ENCODE assay signal across 14 mouse cellular contexts in genomic region chr2:157314310-157314709, GRCm38 (mm10). TPM values are rescaled to one million over a fixed set of nuclear protein-coding genes. Genes with fewer than 3 reads are reported as not detected.
DNase-seq lines count a peak whose midpoint lies in the region; ATAC-seq lines count a peak whose summit lies in the region.
"Had no signal": no experiment of that assay in that cellular context is flagged by ENCODE, and none has a peak within 500 bp of the region (broad histone marks: within the 10 kb centered on the region; RNA-seq: fewer than 3 reads in every experiment).

No protein-coding gene starts in this region.

- no peak for ATAC-seq in cerebellum, adult (ENCODE audit: insufficient number of reproducible peaks, low FRiP score, low TSS enrichment)
- ATAC-seq in midbrain, embryonic 12.5 days (ENCODE audit: low FRiP score, low read depth), result no peak
- ATAC-seq in hindbrain, embryonic 16.5 days, result peak; percentile 38; the same call in 1 of the 2 replicates
- no peak for ATAC-seq in neural tube, embryonic 14.5 days (ENCODE audit: low read depth)
- ATAC-seq: liver, embryonic 12.5 days had no signal

- H3K27me3 ChIP-seq in midbrain, embryonic 12.5 days, result no peaks in the 10 kb centered on the region
- H3K27me3 ChIP-seq in midbrain, embryonic 10.5 days (ENCODE audit: low read depth, poor library complexity, severe bottlenecking), result no peaks in the 10 kb centered on the region
- no peaks in the 10 kb centered on the region for H3K27me3 ChIP-seq in hindbrain, embryonic 16.5 days (replicated peaks; ENCODE audit: control insufficient read depth, insufficient read depth, low read length)
- no peaks in the 10 kb centered on the region for H3K27me3 ChIP-seq in neural tube, embryonic 14.5 days (ENCODE audit: control insufficient read depth, insufficient read depth, low read length)
- H3K27me3 ChIP-seq: liver, embryonic 12.5 days had no signal

- H3K4me1 ChIP-seq in midbrain, embryonic 12.5 days, result peaks cover 17% of the 10 kb centered on the region
- H3K4me1 ChIP-seq in midbrain, embryonic 10.5 days, result 0 out of 2 replicates have a peak, but pooled peaks cover 5% of the 10 kb centered on the region
- peaks cover 16% of the 10 kb centered on the region for H3K4me1 ChIP-seq in hindbrain, embryonic 16.5 days (ENCODE audit: control insufficient read depth, insufficient read depth, low read depth, low read length)
- peaks cover 4% of the 10 kb centered on the region for H3K4me1 ChIP-seq in neural tube, embryonic 14.5 days (ENCODE audit: control insufficient read depth, insufficient read depth, low read length)
- H3K4me1 ChIP-seq: liver, embryonic 12.5 days had no signal

- no peak overlapping the region for H3K9ac ChIP-seq in midbrain, embryonic 12.5 days (replicated peaks)
- no peak overlapping the region for H3K9ac ChIP-seq in hindbrain, embryonic 16.5 days (ENCODE audit: low read depth, low read length)
- no peak overlapping the region for H3K9ac ChIP-seq in neural tube, embryonic 14.5 days (replicated peaks; ENCODE audit: low read depth, low read length)
- H3K9ac ChIP-seq: liver, embryonic 12.5 days had no signal

- H3K27ac ChIP-seq in midbrain, embryonic 12.5 days (replicated peaks), result peak overlapping the region; percentile 35
- H3K27ac ChIP-seq in midbrain, embryonic 10.5 days (replicated peaks), result no peak overlapping the region
- H3K27ac ChIP-seq in hindbrain, embryonic 16.5 days (ENCODE audit: low read depth, low read length), result peak overlapping the region; percentile 72
- peak overlapping the region; percentile 55 for H3K27ac ChIP-seq in neural tube, embryonic 14.5 days (ENCODE audit: low read depth, low read length)
- H3K27ac ChIP-seq: left cerebral cortex, adult 2 months; liver, embryonic 12.5 days had no signal

- DNase-seq in cerebellum, adult 18-20 months, result peak; percentile 24 to 41
- DNase-seq in midbrain, embryonic 10.5 days (ENCODE audit: low spot score), result no peak
- no peak for DNase-seq in gastrocnemius, postnatal 14 days
- no peak for DNase-seq in gastrocnemius, postnatal 4 days (ENCODE audit: low spot score in 2 of 2)
- DNase-seq: heart, postnatal 36 days; thymus, postnatal 14 days had no signal

- no peak overlapping the region for H3K4me2 ChIP-seq in midbrain, embryonic 12.5 days (replicated peaks)
- no peak overlapping the region for H3K4me2 ChIP-seq in hindbrain, embryonic 16.5 days (ENCODE audit: low read length)
- H3K4me2 ChIP-seq in neural tube, embryonic 14.5 days (ENCODE audit: low read depth, low read length), result no peak overlapping the region
- H3K4me2 ChIP-seq: liver, embryonic 12.5 days had no signal

- H3K36me3 ChIP-seq in midbrain, embryonic 12.5 days, result peaks cover 94% of the 10 kb centered on the region
- peaks cover 100% of the 10 kb centered on the region for H3K36me3 ChIP-seq in midbrain, embryonic 10.5 days
- peaks cover 33% of the 10 kb centered on the region for H3K36me3 ChIP-seq in hindbrain, embryonic 16.5 days (ENCODE audit: control insufficient read depth, insufficient read depth, low read length)
- peaks cover 42% of the 10 kb centered on the region for H3K36me3 ChIP-seq in neural tube, embryonic 14.5 days (ENCODE audit: control insufficient read depth, insufficient read depth, low read length)

- H3K4me3 ChIP-seq in midbrain, embryonic 12.5 days, result no peak overlapping the region
- no peak overlapping the region for H3K4me3 ChIP-seq in midbrain, embryonic 10.5 days
- H3K4me3 ChIP-seq in hindbrain, embryonic 16.5 days (ENCODE audit: low read length), result no peak overlapping the region
- H3K4me3 ChIP-seq in neural tube, embryonic 14.5 days (ENCODE audit: low read depth, low read length), result no peak overlapping the region
- H3K4me3 ChIP-seq: left cerebral cortex, adult 2 months; liver, embryonic 12.5 days had no signal

- intact Hi-C loops in gastrocnemius, postnatal 14 days (cut with DNase I; ENCODE audit: low total_unique reads), result no loop called here

- 83% methylated on average over 7 of the region's 7 CpGs for WGBS in midbrain, embryonic 12.5 days
- 77% methylated on average over 7 of the region's 7 CpGs for WGBS in midbrain, embryonic 10.5 days
- WGBS in hindbrain, embryonic 16.5 days, result 44% methylated on average over 7 of the region's 7 CpGs
- 65% methylated on average over 7 of the region's 7 CpGs for WGBS in neural tube, embryonic 14.5 days

- H3K9me3 ChIP-seq in midbrain, embryonic 12.5 days, result no peaks in the 10 kb centered on the region
- no peaks in the 10 kb centered on the region for H3K9me3 ChIP-seq in midbrain, embryonic 10.5 days (replicated peaks)
- H3K9me3 ChIP-seq in hindbrain, embryonic 16.5 days (ENCODE audit: control insufficient read depth, low read length), result no peaks in the 10 kb centered on the region
- no peaks in the 10 kb centered on the region for H3K9me3 ChIP-seq in neural tube, embryonic 14.5 days (ENCODE audit: control insufficient read depth, low read length)
- H3K9me3 ChIP-seq: liver, embryonic 12.5 days had no signal

RNA-seq across cellular contexts. Expression of gene Ghrh, which starts 33.0 kb away (rescaled TPM):
- 1.0 and 1.1 TPM in 2 replicates for polyA plus RNA-seq in midbrain, embryonic 12.5 days (2016; fragmentation: Nextera tagmentation; extraction: Ambion mirVana)
- 0.42 and 1.1 TPM in 2 replicates for polyA plus RNA-seq in midbrain, embryonic 10.5 days (2016; fragmentation: Nextera tagmentation; extraction: Ambion mirVana)
- 0.91 and 1.0 TPM in 2 replicates for polyA plus RNA-seq in hindbrain, embryonic 16.5 days (2015; fragmentation: Nextera tagmentation; extraction: Ambion mirVana)
- polyA plus RNA-seq in neural tube, embryonic 14.5 days (2014; fragmentation: Nextera tagmentation; extraction: Ambion mirVana), result not detected in 2 replicates
- not detected for total RNA-seq in gastrocnemius, postnatal 14 days (2021)
- total RNA-seq in gastrocnemius, postnatal 4 days (2021), result not detected
- total RNA-seq: ES-E14; heart, postnatal 36 days; left cerebral cortex, adult 2 months had no signal
- polyA plus RNA-seq: liver, embryonic 12.5 days; spleen, adult 2 months had no signal

RNA-seq across cellular contexts. Expression of gene Mroh8, which starts 35.0 kb away (rescaled TPM):
- polyA plus RNA-seq in midbrain, embryonic 12.5 days (2016; fragmentation: Nextera tagmentation; extraction: Ambion mirVana), result 0.42 and 0.72 TPM in 2 replicates
- 0.73 and 0.86 TPM in 2 replicates for polyA plus RNA-seq in midbrain, embryonic 10.5 days (2016; fragmentation: Nextera tagmentation; extraction: Ambion mirVana)
- polyA plus RNA-seq in hindbrain, embryonic 16.5 days (2015; fragmentation: Nextera tagmentation; extraction: Ambion mirVana), result 0.47 and 0.51 TPM in 2 replicates
- polyA plus RNA-seq in neural tube, embryonic 14.5 days (2014; fragmentation: Nextera tagmentation; extraction: Ambion mirVana), result 0.20 and 0.67 TPM in 2 replicates
- total RNA-seq in gastrocnemius, postnatal 14 days (2021), result under 1 TPM; 0.27 to 0.55 TPM
- under 1 TPM; 0.16 to 0.29 TPM for total RNA-seq in gastrocnemius, postnatal 4 days (2021)

RNA-seq across cellular contexts. Expression of gene Rpn2, which starts 35.5 kb away (rescaled TPM):
- 222 and 226 TPM in 2 replicates for polyA plus RNA-seq in midbrain, embryonic 12.5 days (2016; fragmentation: Nextera tagmentation; extraction: Ambion mirVana)
- 279 and 285 TPM in 2 replicates for polyA plus RNA-seq in midbrain, embryonic 10.5 days (2016; fragmentation: Nextera tagmentation; extraction: Ambion mirVana)
- 237 and 246 TPM in 2 replicates for polyA plus RNA-seq in hindbrain, embryonic 16.5 days (2015; fragmentation: Nextera tagmentation; extraction: Ambion mirVana)
- 202 and 232 TPM in 2 replicates for polyA plus RNA-seq in neural tube, embryonic 14.5 days (2014; fragmentation: Nextera tagmentation; extraction: Ambion mirVana)
- total RNA-seq in gastrocnemius, postnatal 14 days (2021), result 10 to 100 TPM; 78.0 to 90.0 TPM
- total RNA-seq in gastrocnemius, postnatal 4 days (2021), result 100 to 1,000 TPM; 142 to 155 TPM

RNA-seq across cellular contexts. Expression of gene Manbal, which starts 53.1 kb away (rescaled TPM):
- 66.5 and 75.6 TPM in 2 replicates for polyA plus RNA-seq in midbrain, embryonic 12.5 days (2016; fragmentation: Nextera tagmentation; extraction: Ambion mirVana)
- 68.8 and 75.6 TPM in 2 replicates for polyA plus RNA-seq in midbrain, embryonic 10.5 days (2016; fragmentation: Nextera tagmentation; extraction: Ambion mirVana)
- 120 and 123 TPM in 2 replicates for polyA plus RNA-seq in hindbrain, embryonic 16.5 days (2015; fragmentation: Nextera tagmentation; extraction: Ambion mirVana)
- 51.5 and 58.5 TPM in 2 replicates for polyA plus RNA-seq in neural tube, embryonic 14.5 days (2014; fragmentation: Nextera tagmentation; extraction: Ambion mirVana)
- total RNA-seq in gastrocnemius, postnatal 14 days (2021), result 10 to 100 TPM; 20.7 to 28.3 TPM
- 10 to 100 TPM; 32.4 to 32.9 TPM for total RNA-seq in gastrocnemius, postnatal 4 days (2021)

Comparison
In these comparisons a context has a peak if more than half of its experiments do, and no peak if none do; other contexts are left out.
1. DNase-seq: peak in cerebellum, adult 18-20 months (2 of 2); none in midbrain, embryonic 10.5 days (single experiment), gastrocnemius, postnatal 14 days (single experiment) and gastrocnemius, postnatal 4 days (0 of 2).